Mouse (Mus musculus) liver, adult 2 months (tissue): ENCODE measurements around the gene Egf.

Experiments
- CTCF ChIP-seq: fragments of 200-500 bp; IDR thresholded peaks from 2 replicates; pipeline ENCODE4 v1.5.1; 2011; ENCODE audit warnings: low read depth, low read length, control low read depth
- POLR2A ChIP-seq: fragments of 200-500 bp; IDR thresholded peaks from 2 replicates; pipeline ENCODE4 v1.6.1; 2011; ENCODE audit warnings: low read length, control low read depth; ENCODE audit not compliant: insufficient read depth; ENCODE audit errors: extremely low read depth

- TF ChIP-seq CTCF (no peak), POLR2A (no peak)
Measured at GRCm38 (mm10) chr3:129781435-129781834, 26.3 kb upstream of the Egf start.
